21 mouse cellular contexts compared by ENCODE assay signal in the genomic region with DNA sequence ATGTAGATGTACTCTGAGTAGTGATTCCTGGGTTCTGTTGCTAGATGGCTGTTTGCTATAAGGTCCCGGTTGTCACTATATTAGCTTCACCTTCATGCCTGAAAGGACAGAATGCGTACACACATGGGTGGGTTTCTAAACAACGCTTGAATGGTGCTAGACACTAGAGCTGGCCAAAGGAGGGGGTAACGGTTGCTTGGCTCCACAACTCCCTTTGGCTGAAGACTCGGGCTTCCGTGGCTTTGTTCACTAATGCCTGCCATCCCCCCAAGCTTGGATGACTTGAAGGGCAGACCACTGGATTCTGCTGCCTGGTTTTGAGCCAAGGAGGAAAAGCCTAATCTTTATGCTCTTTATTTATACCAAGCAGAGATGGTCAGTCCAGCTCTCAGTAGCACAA.
DNase-seq lines count a peak whose midpoint lies in the region; ATAC-seq and TF ChIP-seq lines count a peak whose summit lies in the region.
"Had no signal": no experiment of that assay in that cellular context is flagged by ENCODE, and none has a peak within 500 bp of the region (broad histone marks: within the 10 kb centered on the region; RNA-seq: fewer than 3 reads in every experiment).

No protein-coding gene starts in this region.

- no peaks in the 10 kb centered on the region for H3K9me3 ChIP-seq in forebrain, embryonic 15.5 days
- H3K9me3 ChIP-seq in forebrain, embryonic 10.5 days, result no peaks in the 10 kb centered on the region
- no peaks in the 10 kb centered on the region for H3K9me3 ChIP-seq in kidney, embryonic 16.5 days (ENCODE audit: low read length)
- no peaks in the 10 kb centered on the region for H3K9me3 ChIP-seq in hindbrain, embryonic 16.5 days (ENCODE audit: control insufficient read depth, low read length)
- H3K9me3 ChIP-seq: embryonic facial prominence, embryonic 10.5 days; heart, embryonic 13.5 days; limb, embryonic 12.5 days; liver, embryonic 12.5 days had no signal

- H3K36me3 ChIP-seq in forebrain, embryonic 15.5 days, result no peaks in the 10 kb centered on the region
- peaks cover 1% of the 10 kb centered on the region; the same call in 1 of the 2 replicates for H3K36me3 ChIP-seq in forebrain, embryonic 10.5 days (replicated peaks)
- H3K36me3 ChIP-seq in kidney, embryonic 16.5 days (ENCODE audit: insufficient read depth, low read length), result no peaks in the 10 kb centered on the region
- no peaks in the 10 kb centered on the region for H3K36me3 ChIP-seq in hindbrain, embryonic 16.5 days (ENCODE audit: control insufficient read depth, insufficient read depth, low read length)
- H3K36me3 ChIP-seq: embryonic facial prominence, embryonic 10.5 days; limb, embryonic 12.5 days; liver, embryonic 12.5 days had no signal

- ATAC-seq in forebrain, embryonic 15.5 days (replicated peaks), result peak; percentile 48
- ATAC-seq in kidney, embryonic 16.5 days (ENCODE audit: low FRiP score, low TSS enrichment), result peak; percentile 85
- ATAC-seq in hindbrain, embryonic 16.5 days, result peak; percentile 82
- ATAC-seq: intestine, postnatal 0 days; liver, embryonic 12.5 days had no signal

- TF ChIP-seq CTCF in brain, embryonic 14.5 days (IDR thresholded peaks at IDR 0.05; ENCODE audit: borderline replicate concordance, extremely low read depth, insufficient read depth, insufficient read length), result no peak

- WGBS in forebrain, embryonic 15.5 days, result 20% methylated on average over 6 of the region's 6 CpGs
- WGBS in forebrain, embryonic 10.5 days, result 65% methylated on average over 6 of the region's 6 CpGs
- 43% methylated on average over 6 of the region's 6 CpGs for WGBS in kidney, embryonic 16.5 days
- WGBS in hindbrain, embryonic 16.5 days, result 22% methylated on average over 6 of the region's 6 CpGs

- H3K9ac ChIP-seq in forebrain, embryonic 15.5 days (replicated peaks), result no peak overlapping the region
- no peak overlapping the region for H3K9ac ChIP-seq in kidney, embryonic 16.5 days (replicated peaks; ENCODE audit: low read length)
- H3K9ac ChIP-seq in hindbrain, embryonic 16.5 days (ENCODE audit: low read depth, low read length), result no peak overlapping the region
- H3K9ac ChIP-seq: heart, embryonic 13.5 days; limb, embryonic 12.5 days; liver, embryonic 12.5 days had no signal

- no peak overlapping the region for H3K27ac ChIP-seq in forebrain, embryonic 15.5 days (replicated peaks)
- H3K27ac ChIP-seq in forebrain, embryonic 10.5 days, result no peak overlapping the region
- H3K27ac ChIP-seq in kidney, embryonic 16.5 days (ENCODE audit: low read length), result no peak overlapping the region
- H3K27ac ChIP-seq in hindbrain, embryonic 16.5 days (ENCODE audit: low read depth, low read length), result peak overlapping the region; percentile 12; the same call in 1 of the 2 replicates
- H3K27ac ChIP-seq: embryonic facial prominence, embryonic 10.5 days; heart, embryonic 13.5 days; limb, embryonic 12.5 days; liver, embryonic 12.5 days; stomach, postnatal 0 days had no signal

- no peak for DNase-seq in forebrain, embryonic 10.5 days (ENCODE audit: extremely low spot score, low spot score)
- no peak for DNase-seq in kidney, adult 9 months
- DNase-seq in brain, embryonic 14.5 days (ENCODE audit: low read depth), result peak; percentile 75
- no peak for DNase-seq in testis, postnatal 14 days (ENCODE audit: low spot score)
- no peak for DNase-seq in lung, postnatal 4 days
- DNase-seq: adrenal gland, postnatal 25 days; cerebellum, adult 2 months; gastrocnemius, postnatal 10 days; heart, adult 18-20 months; lung, adult 2 months had no signal

- no peak for TF ChIP-seq POLR2A in brain, embryonic 14.5 days (IDR thresholded peaks at IDR 0.05; ENCODE audit: borderline replicate concordance, extremely low read depth, insufficient read depth, insufficient read length, poor library complexity, severe bottlenecking)

- H3K4me1 ChIP-seq in forebrain, embryonic 15.5 days, result peaks cover 12% of the 10 kb centered on the region
- peaks cover 4% of the 10 kb centered on the region for H3K4me1 ChIP-seq in forebrain, embryonic 10.5 days
- peaks cover 8% of the 10 kb centered on the region for H3K4me1 ChIP-seq in kidney, embryonic 16.5 days (ENCODE audit: insufficient read depth, low read length)
- H3K4me1 ChIP-seq in hindbrain, embryonic 16.5 days (ENCODE audit: control insufficient read depth, insufficient read depth, low read depth, low read length), result no peaks in the 10 kb centered on the region; the same call in 1 of the 2 replicates
- H3K4me1 ChIP-seq: embryonic facial prominence, embryonic 10.5 days; heart, embryonic 13.5 days; limb, embryonic 12.5 days; liver, embryonic 12.5 days had no signal

- no peak overlapping the region for H3K4me2 ChIP-seq in forebrain, embryonic 15.5 days (replicated peaks)
- no peak overlapping the region for H3K4me2 ChIP-seq in kidney, embryonic 16.5 days (replicated peaks; ENCODE audit: low read depth, low read length)
- no peak overlapping the region for H3K4me2 ChIP-seq in hindbrain, embryonic 16.5 days (ENCODE audit: low read length)
- H3K4me2 ChIP-seq: heart, embryonic 13.5 days; limb, embryonic 12.5 days; liver, embryonic 12.5 days had no signal

- H3K4me3 ChIP-seq in forebrain, embryonic 15.5 days, result no peak overlapping the region
- H3K4me3 ChIP-seq in forebrain, embryonic 10.5 days, result no peak overlapping the region
- H3K4me3 ChIP-seq in kidney, embryonic 16.5 days (ENCODE audit: low read length), result no peak overlapping the region
- no peak overlapping the region for H3K4me3 ChIP-seq in hindbrain, embryonic 16.5 days (ENCODE audit: low read length)
- H3K4me3 ChIP-seq: embryonic facial prominence, embryonic 10.5 days; heart, embryonic 13.5 days; limb, embryonic 12.5 days; liver, embryonic 12.5 days; myocyte had no signal

- H3K27me3 ChIP-seq in forebrain, embryonic 15.5 days, result no peaks in the 10 kb centered on the region
- no peaks in the 10 kb centered on the region for H3K27me3 ChIP-seq in forebrain, embryonic 10.5 days (ENCODE audit: poor library complexity, severe bottlenecking)
- no peaks in the 10 kb centered on the region for H3K27me3 ChIP-seq in kidney, embryonic 16.5 days (ENCODE audit: insufficient read depth, low read length)
- no peaks in the 10 kb centered on the region for H3K27me3 ChIP-seq in hindbrain, embryonic 16.5 days (replicated peaks; ENCODE audit: control insufficient read depth, insufficient read depth, low read length)
- H3K27me3 ChIP-seq: CH12.LX; heart, embryonic 13.5 days; limb, embryonic 12.5 days; liver, embryonic 12.5 days had no signal
